Mouse (Mus musculus) neural tube, embryonic 12.5 days (tissue): ENCODE measurements around the gene Cmtm4. TPM values are rescaled to one million over a fixed set of nuclear protein-coding genes. Genes with fewer than 3 reads are reported as not detected.
A peak's percentile ranks its signal among the peaks of the same experiment; 100 is the strongest.

Experiments
- ATAC-seq: fragments of 200-750 bp; cut with Nextera tagmentation; 2 replicates; pipeline ENCODE4 v1.8.0; 2017; ENCODE audit warnings: low read depth, mild to moderate bottlenecking, moderate TSS enrichment, moderate library complexity; ENCODE audit not compliant: low FRiP score
- H3K27ac ChIP-seq: fragments of 300-500 bp; sonication (generic); 2 replicates; pipeline ENCODE4 v1.5.1; 2016
- H3K27me3 ChIP-seq: fragments of 300-500 bp; sonication (generic); replicated peaks from 2 replicates; pipeline ENCODE4 v1.6.1; 2016; ENCODE audit warnings: mild to moderate bottlenecking
- H3K36me3 ChIP-seq: fragments of 300-500 bp; sonication (generic); 2 replicates; pipeline ENCODE4 v1.6.1; 2016; ENCODE audit warnings: mild to moderate bottlenecking
- H3K4me1 ChIP-seq: fragments of 300-500 bp; sonication (generic); 2 replicates; pipeline ENCODE4 v1.6.1; 2016
- H3K4me2 ChIP-seq: fragments of 300-500 bp; sonication (generic); replicated peaks from 2 replicates; pipeline ENCODE4 v1.6.1; 2016; ENCODE audit warnings: mild to moderate bottlenecking
- H3K4me3 ChIP-seq: fragments of 300-500 bp; sonication (generic); 2 replicates; pipeline ENCODE4 v1.5.1; 2016
- H3K9ac ChIP-seq: fragments of 300-500 bp; sonication (generic); 2 replicates; pipeline ENCODE4 v1.6.1; 2016; ENCODE audit warnings: mild to moderate bottlenecking
- H3K9me3 ChIP-seq: fragments of 300-500 bp; sonication (generic); 2 replicates; pipeline ENCODE4 v1.6.1; 2016; ENCODE audit warnings: mild to moderate bottlenecking
- WGBS: fragments of 180-500 bp; shearing (Covaris S2); methylation state at CpG from one replicate; pipeline ENCODE4 v1.1.7; 2016; 5-methylcytosine and 5-hydroxymethylcytosine counted together
- polyA plus RNA-seq: library from polyadenylated mRNA; unstranded; fragments of >200 nt; fragmentation: Nextera tagmentation; extraction: Ambion mirVana; gene quantifications from 2 replicates; pipeline ENCODE4 v1.2.1, GENCODE M21; 2016

The Cmtm4 gene
- polyA plus RNA-seq, 1 experiment from 2014 or later, result 2.3 TPM

DNA sequence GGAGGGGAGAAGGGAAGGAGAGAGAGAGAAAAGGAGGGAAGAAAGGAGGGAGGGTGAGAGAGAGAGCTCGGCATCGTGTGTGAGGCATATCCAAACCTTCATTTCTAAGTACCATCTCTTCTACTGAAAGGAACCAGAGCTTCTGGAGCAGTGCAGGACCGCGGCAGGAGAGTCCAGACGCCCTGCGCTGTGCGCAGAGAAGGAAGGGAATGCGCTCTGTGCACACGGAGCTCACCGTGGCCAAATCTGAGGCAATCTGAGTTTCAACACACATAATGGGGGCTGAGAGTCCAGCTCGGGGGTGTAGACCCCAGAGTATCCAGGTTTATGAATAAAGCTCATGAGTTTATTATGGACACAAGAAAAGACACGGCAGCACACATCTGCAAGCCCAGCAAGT, 26.0 kb downstream of the Cmtm4 start:
- 80% methylated on average over 12 of the region's 12 CpGs for WGBS
- peaks cover 16% of the 10 kb centered on the region; the same call in 1 of the 2 replicates for H3K4me1 ChIP-seq
- H3K4me3 ChIP-seq, result no peak overlapping the region
- H3K9ac ChIP-seq, result no peak overlapping the region
- no peak for ATAC-seq
- no peaks in the 10 kb centered on the region for H3K36me3 ChIP-seq
- no peak overlapping the region for H3K4me2 ChIP-seq
- H3K9me3 ChIP-seq, result no peaks in the 10 kb centered on the region
- no peak overlapping the region for H3K27ac ChIP-seq
- H3K27me3 ChIP-seq, result no peaks in the 10 kb centered on the region

DNA sequence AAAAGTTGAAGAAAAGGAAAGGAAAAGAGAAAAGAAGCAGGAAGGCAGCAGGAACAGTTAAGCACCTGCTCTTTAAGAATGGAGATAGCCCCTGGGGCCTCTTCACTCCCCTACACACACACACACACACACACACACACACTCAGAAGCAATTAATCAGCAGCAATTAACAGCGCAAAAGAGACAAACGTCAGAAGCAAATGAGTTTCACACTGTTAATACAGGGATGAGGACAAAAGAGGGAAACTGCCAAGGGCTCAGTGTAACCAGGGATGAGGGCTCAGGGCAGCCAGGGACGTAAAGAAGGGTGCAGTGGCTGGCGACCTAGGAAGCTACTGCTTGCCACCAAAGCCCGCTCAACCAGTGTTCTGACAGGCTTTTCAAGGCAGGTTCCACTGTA, 28.2 kb downstream of the Cmtm4 start:
- peak; percentile 67 for ATAC-seq
- WGBS, result 29% methylated on average over 5 of the region's 5 CpGs
- H3K4me2 ChIP-seq, result no peak overlapping the region
- H3K36me3 ChIP-seq, result no peaks in the 10 kb centered on the region
- no peak overlapping the region for H3K4me3 ChIP-seq
- H3K4me1 ChIP-seq, result peaks cover 16% of the 10 kb centered on the region; the same call in 1 of the 2 replicates
- no peak overlapping the region for H3K9ac ChIP-seq
- no peak overlapping the region for H3K27ac ChIP-seq
- no peaks in the 10 kb centered on the region for H3K27me3 ChIP-seq
- no peaks in the 10 kb centered on the region for H3K9me3 ChIP-seq

DNA sequence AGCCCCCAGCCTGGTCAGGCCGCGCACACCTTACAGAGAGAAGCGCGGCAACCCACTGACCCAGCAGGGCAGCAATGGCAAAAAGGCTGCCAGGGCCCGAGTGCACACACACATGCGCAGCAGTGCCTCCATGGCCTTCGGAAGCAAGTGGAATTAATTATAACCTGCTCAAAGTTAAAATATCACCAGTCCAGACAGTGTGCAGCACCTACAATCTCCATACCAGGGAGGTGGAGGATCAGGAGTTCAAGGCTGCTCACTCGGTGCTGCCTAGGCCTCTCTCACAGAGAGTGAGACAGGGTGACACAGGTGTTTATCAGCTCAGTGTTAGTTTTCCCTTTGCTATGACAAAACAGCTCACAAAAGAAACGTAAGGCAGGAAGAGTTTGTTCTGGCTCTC, 29.9 kb downstream of the Cmtm4 start:
- H3K27ac ChIP-seq, result no peak overlapping the region
- peaks cover 16% of the 10 kb centered on the region; the same call in 1 of the 2 replicates for H3K4me1 ChIP-seq
- H3K9me3 ChIP-seq, result no peaks in the 10 kb centered on the region
- no peak overlapping the region for H3K9ac ChIP-seq
- no peak for ATAC-seq
- no peaks in the 10 kb centered on the region for H3K27me3 ChIP-seq
- 93% methylated on average over 9 of the region's 9 CpGs for WGBS
- H3K36me3 ChIP-seq, result no peaks in the 10 kb centered on the region
- no peak overlapping the region for H3K4me3 ChIP-seq
- no peak overlapping the region for H3K4me2 ChIP-seq

DNA sequence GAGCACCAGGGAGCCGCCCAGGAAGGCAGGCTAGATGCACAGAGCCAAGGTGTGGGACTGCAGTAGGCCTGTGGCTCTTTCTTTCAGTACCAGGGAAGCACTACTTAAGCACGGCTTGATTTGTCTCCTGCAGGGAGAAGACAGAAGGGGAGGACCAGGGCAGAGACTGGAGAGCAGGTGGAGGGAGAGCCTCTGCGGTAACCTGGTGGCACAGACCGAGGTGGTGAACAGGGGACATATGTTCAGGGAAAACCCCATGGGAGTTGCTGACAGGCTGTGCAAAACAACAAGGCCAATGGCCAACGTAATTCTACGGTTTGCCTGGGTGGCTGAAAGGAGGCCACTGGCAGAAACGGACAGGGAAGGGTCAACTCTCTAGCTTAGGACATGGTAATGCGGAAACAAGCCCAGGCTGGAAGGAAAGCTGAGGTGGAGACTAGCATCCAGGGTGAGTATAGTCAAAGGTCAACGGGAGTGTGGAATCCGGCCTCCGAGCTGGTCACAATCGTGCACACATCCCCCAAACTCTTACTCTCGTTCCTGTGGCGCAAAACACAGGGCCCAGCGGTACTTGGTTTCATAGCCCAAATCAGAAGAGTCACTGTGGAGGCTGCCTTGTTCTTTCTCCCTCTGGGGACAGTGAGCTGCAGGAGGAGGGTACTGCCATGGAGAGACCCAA, 35.7 kb downstream of the Cmtm4 start:
- WGBS, result 77% methylated on average over 15 of the region's 15 CpGs
- Histone ChIP-seq H3K4me1 (peaks cover 7% of the 10 kb centered on the region), H3K9me3 (no peaks in the 10 kb centered on the region), H3K4me2 (no peak overlapping the region), H3K9ac (no peak overlapping the region), H3K36me3 (peaks cover 10% of the 10 kb centered on the region; the same call in 1 of the 2 replicates), H3K27me3 (no peaks in the 10 kb centered on the region), H3K27ac (no peak overlapping the region), H3K4me3 (no peak overlapping the region)
- ATAC-seq, result no peak

DNA sequence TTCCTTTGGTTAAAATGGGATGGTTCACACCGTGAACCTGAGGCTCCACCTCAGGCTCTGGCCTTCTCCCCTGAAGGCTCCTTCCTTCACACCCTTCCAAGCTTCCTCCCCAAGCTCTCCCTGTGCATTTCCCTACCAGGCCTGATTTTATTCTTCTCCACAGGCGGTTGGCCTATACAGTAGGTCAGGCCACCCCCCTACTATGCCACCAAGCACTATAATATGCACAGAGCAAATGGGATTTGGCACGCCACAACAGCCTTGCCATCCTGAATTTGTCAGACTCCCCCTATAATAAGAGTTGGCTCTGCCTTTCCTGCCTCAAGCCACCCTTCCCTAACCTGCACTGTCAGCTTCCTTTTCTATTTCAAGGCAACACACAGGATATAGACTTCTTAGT, 37.0 kb downstream of the Cmtm4 start:
- Histone ChIP-seq H3K27ac (no peak overlapping the region), H3K9me3 (no peaks in the 10 kb centered on the region), H3K4me2 (no peak overlapping the region), H3K9ac (no peak overlapping the region), H3K36me3 (peaks cover 18% of the 10 kb centered on the region), H3K4me3 (no peak overlapping the region), H3K27me3 (no peaks in the 10 kb centered on the region), H3K4me1 (peaks cover 7% of the 10 kb centered on the region)
- ATAC-seq, result no peak
- 81% methylated on average over 3 of the region's 3 CpGs for WGBS

DNA sequence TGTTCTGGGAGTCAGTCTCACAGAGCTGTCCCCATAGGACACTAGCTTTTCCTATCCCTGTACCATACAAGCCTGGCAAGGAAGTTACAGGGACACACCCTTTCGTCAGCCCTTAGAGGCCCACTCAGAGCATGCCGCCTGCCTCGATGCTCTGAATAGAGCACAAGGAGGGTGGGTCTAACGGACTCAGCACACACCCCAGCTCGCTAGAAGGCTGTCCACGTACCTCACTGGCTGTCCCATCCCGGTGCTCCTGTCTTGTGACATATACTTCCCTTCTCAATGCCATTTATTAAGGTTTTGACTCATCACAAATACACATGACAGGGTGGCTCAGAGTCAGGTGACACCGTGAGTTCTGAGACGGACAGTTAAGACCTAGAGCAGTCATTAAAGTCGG, 41.1 kb downstream of the Cmtm4 start:
- H3K4me2 ChIP-seq, result no peak overlapping the region
- ATAC-seq, result no peak
- peaks cover 23% of the 10 kb centered on the region for H3K36me3 ChIP-seq
- H3K4me1 ChIP-seq, result no peaks in the 10 kb centered on the region
- H3K27me3 ChIP-seq, result no peaks in the 10 kb centered on the region
- 91% methylated on average over 10 of the region's 10 CpGs for WGBS
- no peak overlapping the region for H3K27ac ChIP-seq
- no peak overlapping the region for H3K4me3 ChIP-seq
- H3K9ac ChIP-seq, result no peak overlapping the region
- H3K9me3 ChIP-seq, result no peaks in the 10 kb centered on the region

DNA sequence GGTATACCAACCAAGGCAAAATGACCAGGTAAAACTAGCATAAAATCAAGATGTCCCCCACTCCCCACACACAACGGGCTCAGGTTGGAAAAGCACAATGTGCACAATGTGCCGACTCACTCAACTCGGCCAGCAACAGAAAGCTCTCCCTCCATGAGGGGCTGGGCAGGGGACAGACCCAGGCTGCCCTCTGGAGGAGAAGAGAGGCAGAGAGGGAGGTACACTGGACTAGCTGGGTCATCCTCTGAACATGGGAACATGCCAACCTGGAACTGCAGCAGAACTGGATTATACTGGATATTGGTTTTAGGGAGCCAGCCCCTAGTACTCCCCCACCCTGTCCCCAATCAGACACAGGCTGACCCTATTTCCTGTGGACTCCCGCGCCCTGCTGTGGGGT, 42.4 kb downstream of the Cmtm4 start:
- no peak overlapping the region for H3K9ac ChIP-seq
- H3K4me3 ChIP-seq, result no peak overlapping the region
- H3K36me3 ChIP-seq, result peaks cover 23% of the 10 kb centered on the region
- peak; percentile 48; the same call in 1 of the 2 replicates for ATAC-seq
- H3K27ac ChIP-seq, result no peak overlapping the region
- H3K4me1 ChIP-seq, result no peaks in the 10 kb centered on the region
- H3K4me2 ChIP-seq, result no peak overlapping the region
- H3K9me3 ChIP-seq, result no peaks in the 10 kb centered on the region
- 65% methylated on average over 5 of the region's 5 CpGs for WGBS
- H3K27me3 ChIP-seq, result no peaks in the 10 kb centered on the region

DNA sequence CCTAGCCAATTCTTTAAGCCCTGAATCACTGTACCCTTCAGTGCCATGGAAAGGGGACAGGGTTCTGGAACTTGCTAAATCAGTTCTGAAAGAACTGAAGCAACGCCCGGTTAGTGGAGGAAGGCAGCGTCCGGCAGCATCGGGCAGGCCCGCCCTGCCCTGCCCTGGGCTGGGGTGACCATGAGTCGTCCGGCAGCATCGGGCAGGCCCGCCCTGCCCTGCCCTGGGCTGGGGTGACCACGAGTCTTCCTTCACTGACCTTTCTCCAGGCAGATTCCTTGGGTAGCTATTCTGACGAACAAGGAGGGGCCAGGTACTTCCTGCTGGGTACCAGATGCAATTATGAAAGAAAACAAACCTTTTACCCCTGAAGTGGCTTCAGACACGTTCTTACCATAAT, 45.6 kb downstream of the Cmtm4 start:
- no peaks in the 10 kb centered on the region for H3K27me3 ChIP-seq
- H3K4me2 ChIP-seq, result no peak overlapping the region
- H3K4me3 ChIP-seq, result no peak overlapping the region
- no peak overlapping the region for H3K27ac ChIP-seq
- no peaks in the 10 kb centered on the region for H3K4me1 ChIP-seq
- H3K36me3 ChIP-seq, result peaks cover 22% of the 10 kb centered on the region
- WGBS, result 90% methylated on average over 13 of the region's 13 CpGs
- no peak overlapping the region for H3K9ac ChIP-seq
- no peaks in the 10 kb centered on the region for H3K9me3 ChIP-seq
- no peak for ATAC-seq

DNA sequence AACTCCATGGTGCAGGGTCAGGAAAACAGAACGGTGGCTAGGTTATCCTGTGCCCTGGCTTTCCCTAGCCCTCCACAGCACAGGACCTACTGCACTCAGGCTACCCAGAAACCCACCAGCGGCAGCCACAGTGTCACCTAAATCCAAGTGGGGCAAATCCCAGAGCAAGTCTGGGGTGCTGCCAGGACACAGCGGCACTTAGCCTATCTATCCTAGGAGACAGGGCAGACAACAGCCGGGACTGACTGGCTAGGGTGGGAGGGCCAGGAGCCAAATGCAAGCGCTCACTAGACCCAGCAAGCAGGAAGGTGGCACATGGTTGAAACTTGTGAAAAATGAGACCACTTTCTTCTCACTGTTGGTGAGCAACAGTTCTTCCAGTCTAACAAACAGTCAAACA, 46.6 kb downstream of the Cmtm4 start:
- H3K4me1 ChIP-seq, result no peaks in the 10 kb centered on the region
- 93% methylated on average over 5 of the region's 5 CpGs for whole genome bisulfite sequencing
- no peaks in the 10 kb centered on the region for H3K9me3 ChIP-seq
- H3K27ac ChIP-seq, result no peak overlapping the region
- peaks cover 14% of the 10 kb centered on the region for H3K36me3 ChIP-seq
- H3K4me2 ChIP-seq, result no peak overlapping the region
- no peak overlapping the region for H3K4me3 ChIP-seq
- ATAC-seq, result no peak
- H3K9ac ChIP-seq, result no peak overlapping the region
- no peaks in the 10 kb centered on the region for H3K27me3 ChIP-seq

DNA sequence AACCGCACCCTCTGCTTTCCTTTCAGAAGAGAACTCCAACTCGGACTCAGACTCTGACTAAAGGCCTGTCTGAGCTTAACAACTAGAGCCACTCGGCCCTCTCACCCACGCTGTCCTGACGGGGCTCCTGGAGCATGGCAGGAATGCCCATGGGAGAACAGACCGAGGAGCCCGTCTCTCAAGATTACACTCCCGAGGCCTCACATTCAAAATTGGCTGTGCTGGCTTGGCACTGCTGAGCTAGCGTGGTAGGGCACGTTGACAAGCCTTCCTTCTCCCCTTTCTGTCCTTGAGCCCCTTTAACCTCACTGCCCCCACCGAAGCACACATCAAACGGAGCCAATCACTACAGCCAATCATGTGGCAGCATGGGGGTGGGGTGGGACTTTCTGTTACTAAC, 48.9 kb downstream of the Cmtm4 start:
- Histone ChIP-seq H3K9ac (no peak overlapping the region), H3K27ac (no peak overlapping the region), H3K27me3 (no peaks in the 10 kb centered on the region), H3K9me3 (no peaks in the 10 kb centered on the region), H3K4me1 (no peaks in the 10 kb centered on the region), H3K4me3 (no peak overlapping the region), H3K36me3 (peaks cover 10% of the 10 kb centered on the region), H3K4me2 (no peak overlapping the region)
- 60% methylated on average over 12 of the region's 12 CpGs for WGBS
- no peak for ATAC-seq

DNA sequence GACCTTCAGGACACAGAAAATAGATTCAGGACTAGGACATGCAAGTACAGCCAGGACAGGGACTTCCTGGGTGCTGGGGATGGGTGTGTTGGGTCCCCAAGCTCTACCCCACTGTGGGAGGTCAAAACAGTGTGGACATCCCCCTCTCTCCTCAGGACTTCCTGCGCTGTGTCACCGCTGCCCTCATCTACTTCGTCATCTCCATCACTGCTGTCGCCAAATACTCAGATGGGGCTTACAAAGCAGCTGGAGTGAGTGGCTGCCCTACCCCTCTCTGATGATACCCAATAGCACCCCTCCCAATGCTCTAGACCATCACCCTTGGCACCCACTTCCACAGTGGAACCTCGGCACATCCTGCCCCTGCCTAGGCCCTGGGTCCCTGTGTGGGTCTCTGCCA, 51.0 kb downstream of the Cmtm4 start:
- no peaks in the 10 kb centered on the region for H3K27me3 ChIP-seq
- ATAC-seq, result no peak
- no peak overlapping the region for H3K4me3 ChIP-seq
- no peak overlapping the region for H3K27ac ChIP-seq
- H3K36me3 ChIP-seq, result peaks cover 10% of the 10 kb centered on the region
- H3K4me2 ChIP-seq, result no peak overlapping the region
- WGBS, result 97% methylated on average over 5 of the region's 5 CpGs
- no peaks in the 10 kb centered on the region for H3K9me3 ChIP-seq
- H3K9ac ChIP-seq, result no peak overlapping the region
- H3K4me1 ChIP-seq, result peaks cover 15% of the 10 kb centered on the region

DNA sequence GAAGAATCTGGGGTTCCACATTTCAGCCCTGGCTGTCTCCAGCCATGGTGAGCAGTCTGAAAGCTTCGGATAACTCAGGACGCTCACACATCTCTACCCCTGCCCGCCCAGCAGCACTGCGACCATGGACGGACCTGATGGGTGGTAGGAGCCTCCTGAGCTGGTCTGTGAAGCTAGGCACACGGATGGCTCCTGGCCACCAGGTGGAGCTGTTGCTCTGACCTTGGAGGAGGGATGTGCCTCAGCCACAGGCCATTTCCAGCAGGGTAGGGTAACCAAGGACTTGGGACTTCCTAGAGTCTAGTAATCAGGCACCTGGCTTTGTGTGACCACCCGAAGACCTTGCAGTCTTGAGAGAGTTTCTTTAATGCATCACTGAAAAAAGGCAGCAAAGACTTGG, 51.6 kb downstream of the Cmtm4 start:
- Histone ChIP-seq H3K36me3 (peaks cover 10% of the 10 kb centered on the region), H3K4me2 (no peak overlapping the region), H3K9me3 (no peaks in the 10 kb centered on the region), H3K27me3 (no peaks in the 10 kb centered on the region), H3K27ac (no peak overlapping the region), H3K9ac (no peak overlapping the region), H3K4me3 (no peak overlapping the region), H3K4me1 (peaks cover 19% of the 10 kb centered on the region)
- peak; percentile 19; the same call in 1 of the 2 replicates for ATAC-seq
- WGBS, result 14% methylated on average over 7 of the region's 7 CpGs

DNA sequence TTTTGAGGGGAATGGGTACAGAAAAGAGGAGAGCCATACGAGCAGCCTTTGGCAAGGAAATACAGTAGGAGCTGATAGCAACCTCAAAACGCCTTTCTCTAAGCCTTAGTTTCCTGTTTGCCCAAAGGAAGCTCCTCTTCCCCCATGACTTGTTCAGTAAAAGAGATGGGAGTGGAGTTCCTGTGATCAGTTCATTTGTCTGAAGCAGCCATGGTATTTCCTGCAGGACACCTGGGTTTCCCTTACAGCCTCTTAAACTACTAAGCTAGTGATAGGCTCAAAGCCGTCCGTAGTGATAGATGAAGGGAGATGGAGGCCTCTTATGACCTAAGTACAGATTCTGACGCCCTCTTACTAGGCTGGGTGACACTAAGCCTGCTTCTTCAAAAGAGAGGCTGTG, 53.2 kb downstream of the Cmtm4 start:
- H3K9ac ChIP-seq, result no peak overlapping the region
- peaks cover 19% of the 10 kb centered on the region for H3K4me1 ChIP-seq
- no peaks in the 10 kb centered on the region for H3K9me3 ChIP-seq
- no peak for ATAC-seq
- no peak overlapping the region for H3K4me3 ChIP-seq
- H3K27ac ChIP-seq, result no peak overlapping the region
- H3K36me3 ChIP-seq, result peaks cover 4% of the 10 kb centered on the region
- H3K4me2 ChIP-seq, result no peak overlapping the region
- 81% methylated on average over 5 of the region's 5 CpGs for WGBS
- no peaks in the 10 kb centered on the region for H3K27me3 ChIP-seq
